Mouse (Mus musculus): ENCODE data around the gene Wnt11.

Gene Wnt11

GRCm38 (mm10) chr7:98867053-98867793 lies 32.3 kb downstream of the Wnt11 start:
- no peak for DNase-seq (ENCODE audit: low spot score)

GRCm38 (mm10) chr7:98867794-98868150 lies 32.9 kb downstream of the Wnt11 start:
- no peak for DNase-seq (ENCODE audit: low spot score)

GRCm38 (mm10) chr7:98869070-98869469 lies 34.2 kb downstream of the Wnt11 start:
- DNase-seq (ENCODE audit: low spot score), result no peak

GRCm38 (mm10) chr7:98870791-98871190 lies 35.9 kb downstream of the Wnt11 start:
- no peak for DNase-seq (ENCODE audit: low spot score)

GRCm38 (mm10) chr7:98871882-98872281 lies 37.0 kb downstream of the Wnt11 start:
- DNase-seq (ENCODE audit: low spot score), result no peak

GRCm38 (mm10) chr7:98873316-98873715 lies 38.4 kb downstream of the Wnt11 start:
- DNase-seq (ENCODE audit: low spot score), result no peak

- no peak for DNase-seq (ENCODE audit: low spot score)
These were observed 39.6 kb downstream of the Wnt11 start for GRCm38 (mm10) chr7:98874411-98874951.

GRCm38 (mm10) chr7:98875390-98875990 lies 40.6 kb downstream of the Wnt11 start:
- no peak for DNase-seq (ENCODE audit: low spot score)

GRCm38 (mm10) chr7:98876119-98876518 lies 41.2 kb downstream of the Wnt11 start:
- no peak for DNase-seq (ENCODE audit: low spot score)

- DNase-seq (ENCODE audit: low spot score), result no peak
These were observed 44.3 kb downstream of the Wnt11 start for GRCm38 (mm10) chr7:98879176-98879575.

- DNase-seq (ENCODE audit: low spot score), result no peak
These were observed 47.0 kb downstream of the Wnt11 start for GRCm38 (mm10) chr7:98881887-98882286.

- DNase-seq (ENCODE audit: low spot score), result no peak
These were observed 52.9 kb downstream of the Wnt11 start for GRCm38 (mm10) chr7:98887811-98888261.

- DNase-seq (ENCODE audit: low spot score), result no peak
These were observed 53.9 kb downstream of the Wnt11 start for GRCm38 (mm10) chr7:98888810-98889209.

- no peak for DNase-seq (ENCODE audit: low spot score)
These were observed 54.3 kb downstream of the Wnt11 start for GRCm38 (mm10) chr7:98889211-98889610.

- DNase-seq (ENCODE audit: low spot score), result no peak
These were observed 58.2 kb downstream of the Wnt11 start for GRCm38 (mm10) chr7:98893144-98893543.

- no peak for DNase-seq (ENCODE audit: low spot score)
These were observed 59.4 kb downstream of the Wnt11 start for GRCm38 (mm10) chr7:98894305-98894704.

- DNase-seq (ENCODE audit: low spot score), result no peak
These were observed 59.9 kb downstream of the Wnt11 start for GRCm38 (mm10) chr7:98894768-98895167.

- no peak for DNase-seq (ENCODE audit: low spot score)
These were observed 60.7 kb downstream of the Wnt11 start for GRCm38 (mm10) chr7:98895501-98896095.

GRCm38 (mm10) chr7:98897323-98897722 lies 62.4 kb downstream of the Wnt11 start:
- DNase-seq (ENCODE audit: low spot score), result no peak

GRCm38 (mm10) chr7:98899815-98900214 lies 64.9 kb downstream of the Wnt11 start:
- no peak for DNase-seq (ENCODE audit: low spot score)

- no peak for DNase-seq (ENCODE audit: low spot score)
These were observed 66.2 kb downstream of the Wnt11 start for GRCm38 (mm10) chr7:98901120-98901519.

GRCm38 (mm10) chr7:98903884-98904283 lies 69.0 kb downstream of the Wnt11 start:
- no peak for DNase-seq (ENCODE audit: low spot score)
